Mouse (Mus musculus) T-helper 1 cell (primary cell): ENCODE measurements around the gene Lcn8.

Experiments used
- in situ Hi-C: fragments of 300-600 bp; cut with MboI, MseI; formaldehyde crosslinking; loops from one replicate; pipeline ENCODE4 v1.15.1; 2025; ENCODE audit warnings: high pct_unique_total_duplicates

Lcn8 gene

GRCm38 (mm10) chr2:25664125-25664524 is 11.2 kb downstream of the Lcn8 start:
- in situ Hi-C loops = no loop called here

GRCm38 (mm10) chr2:25666516-25666915 is 13.6 kb downstream of the Lcn8 start:
- in situ Hi-C loops = no loop called here

GRCm38 (mm10) chr2:25676486-25676885 is 23.6 kb downstream of the Lcn8 start, which contains the start of gene Lcn6:
Gene Lcn6 (plus strand): TSS chr2:25676786.
- in situ Hi-C loops = no loop called here

GRCm38 (mm10) chr2:25679559-25679958 is 26.6 kb downstream of the Lcn8 start:
- in situ Hi-C loops = no loop called here

GRCm38 (mm10) chr2:25682426-25682825 is 29.5 kb downstream of the Lcn8 start, which contains the start of gene Lcn10:
Gene Lcn10 (plus strand): TSS chr2:25682726.
- in situ Hi-C loops = no loop called here

- in situ Hi-C loops = no loop called here
Measured at GRCm38 (mm10) chr2:25686941-25687340, 34.0 kb downstream of the Lcn8 start.

- in situ Hi-C loops = no loop called here
Measured at GRCm38 (mm10) chr2:25694605-25695004, 41.7 kb downstream of the Lcn8 start.

- in situ Hi-C loops = no loop called here
Measured at GRCm38 (mm10) chr2:25696951-25697350, 44.0 kb downstream of the Lcn8 start.

- in situ Hi-C loops = no loop called here
Measured at GRCm38 (mm10) chr2:25698696-25699095, 45.8 kb downstream of the Lcn8 start.

GRCm38 (mm10) chr2:25699743-25700142 is 46.8 kb downstream of the Lcn8 start, which contains the start of gene Obp2a:
Gene Obp2a (plus strand): TSS chr2:25700043.
- in situ Hi-C loops = loop anchor here (5.0 to 10.0 kb wide), 2 partner anchors 42 to 815 kb away; partner anchors contain the start of genes Lcn5 and Notch1

GRCm38 (mm10) chr2:25701001-25701400 is 48.1 kb downstream of the Lcn8 start:
- in situ Hi-C loops = loop anchor here (5.0 to 10.0 kb wide), 2 partner anchors 44 to 814 kb away; partner anchors contain the start of genes Lcn5 and Notch1

- in situ Hi-C loops = loop anchor here (5.0 to 10.0 kb wide), 2 partner anchors 46 to 811 kb away; partner anchors contain the start of genes Lcn5 and Notch1
Measured at GRCm38 (mm10) chr2:25703706-25704105, 50.8 kb downstream of the Lcn8 start.
